Mouse (Mus musculus): ENCODE results near the gene Rd3l. TPM values are rescaled to one million over a fixed set of nuclear protein-coding genes. Genes with fewer than 3 reads are reported as not detected.

Gene Rd3l
- polyA plus RNA-seq, 1 experiment from 2014 or later, result not detected

DNA sequence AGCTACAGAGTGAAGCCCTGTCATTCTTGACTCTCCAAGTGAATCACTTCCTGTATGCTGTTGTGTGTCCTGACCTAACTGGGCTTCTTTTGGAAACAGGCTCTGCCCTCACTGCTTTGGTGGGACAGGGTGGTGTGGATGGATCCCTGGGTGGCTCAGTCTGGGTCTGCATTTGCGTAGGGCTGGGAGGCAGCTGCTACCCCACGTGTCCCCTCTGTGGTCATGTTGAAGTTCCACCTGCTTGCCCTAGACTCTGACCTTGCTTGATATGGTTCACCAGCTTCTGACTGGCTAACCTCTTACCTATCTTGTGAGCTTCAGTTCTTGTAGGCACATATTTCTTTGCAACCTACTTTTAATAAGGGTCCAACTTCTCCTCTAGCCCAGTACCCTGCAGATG, 14.0 kb upstream of the Rd3l start:
- H3K9me3 ChIP-seq, result no peaks in the 10 kb centered on the region
- H3K4me3 ChIP-seq, result no peak overlapping the region
- no peaks in the 10 kb centered on the region for H3K27me3 ChIP-seq
- WGBS, result 90% methylated on average over 2 of the region's 2 CpGs
- no peaks in the 10 kb centered on the region for H3K4me1 ChIP-seq
- no peak overlapping the region for H3K9ac ChIP-seq (replicated peaks)
- no peaks in the 10 kb centered on the region for H3K36me3 ChIP-seq
- no peak for ATAC-seq (ENCODE audit: low FRiP score, low read depth)
- H3K4me2 ChIP-seq (replicated peaks), result no peak overlapping the region
- no peak overlapping the region for H3K27ac ChIP-seq (replicated peaks)

DNA sequence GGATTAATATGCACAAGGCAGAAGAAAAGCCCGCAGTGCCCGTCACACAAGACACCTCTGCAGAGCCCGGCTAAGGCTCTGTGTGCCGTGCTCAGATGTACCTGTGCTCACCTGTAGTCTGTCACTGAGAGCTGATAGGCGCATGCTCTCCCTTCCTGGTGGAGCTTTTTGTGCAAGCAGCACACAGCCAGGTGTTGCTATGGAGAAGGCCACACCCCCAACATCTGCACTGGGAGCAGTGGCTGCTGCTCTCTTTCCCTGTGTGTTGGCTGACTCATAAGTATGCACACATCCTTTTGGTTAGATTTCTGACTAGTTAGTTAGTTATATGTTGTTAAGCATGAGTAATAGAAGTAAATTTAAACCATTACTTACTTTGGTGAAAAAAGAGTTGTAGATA, 11.5 kb upstream of the Rd3l start:
- Histone ChIP-seq H3K27me3 (peaks cover 4% of the 10 kb centered on the region; the same call in 1 of the 2 replicates), H3K4me1 (no peaks in the 10 kb centered on the region)
- WGBS, result 84% methylated on average over 5 of the region's 5 CpGs

DNA sequence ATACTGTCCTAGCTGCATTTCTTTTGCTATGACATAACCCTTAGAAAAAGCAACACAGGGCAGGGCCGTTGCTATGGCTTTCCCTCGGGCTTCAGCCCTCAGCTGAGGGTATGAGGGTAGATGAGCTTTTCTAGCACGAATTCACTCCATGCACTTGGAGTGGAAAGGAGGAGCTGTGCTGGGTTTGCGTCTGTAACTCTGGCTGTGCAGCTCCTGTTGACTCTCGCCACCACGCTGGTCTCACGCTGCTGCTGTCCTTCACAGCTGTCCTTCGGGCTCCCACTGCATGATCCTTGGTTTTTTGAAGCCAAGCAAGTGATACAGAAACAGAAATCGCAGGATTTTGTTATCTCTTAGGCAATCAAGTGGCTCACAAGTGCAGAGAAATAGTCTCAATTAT, 5.6 kb upstream of the Rd3l start:
- WGBS, result 51% methylated on average over 9 of the region's 9 CpGs
- no peak overlapping the region for H3K4me2 ChIP-seq (replicated peaks)
- H3K36me3 ChIP-seq, result no peaks in the 10 kb centered on the region
- H3K9me3 ChIP-seq, result no peaks in the 10 kb centered on the region
- H3K4me3 ChIP-seq, result no peak overlapping the region
- H3K9ac ChIP-seq (replicated peaks), result no peak overlapping the region
- H3K4me1 ChIP-seq, result no peaks in the 10 kb centered on the region
- no peak overlapping the region for H3K27ac ChIP-seq (replicated peaks)
- H3K27me3 ChIP-seq, result peaks cover 4% of the 10 kb centered on the region; the same call in 1 of the 2 replicates
- no peak for ATAC-seq (ENCODE audit: low FRiP score, low read depth)

More for the DNA sequence above, 11.5 kb upstream of the Rd3l start:
- no peaks in the 10 kb centered on the region for H3K36me3 ChIP-seq
- no peak overlapping the region for H3K4me3 ChIP-seq
- H3K27ac ChIP-seq (replicated peaks), result no peak overlapping the region
- ATAC-seq (ENCODE audit: low FRiP score, low read depth), result no peak
- no peak overlapping the region for H3K9ac ChIP-seq (replicated peaks)
- H3K9me3 ChIP-seq, result no peaks in the 10 kb centered on the region
- no peak overlapping the region for H3K4me2 ChIP-seq (replicated peaks)

DNA sequence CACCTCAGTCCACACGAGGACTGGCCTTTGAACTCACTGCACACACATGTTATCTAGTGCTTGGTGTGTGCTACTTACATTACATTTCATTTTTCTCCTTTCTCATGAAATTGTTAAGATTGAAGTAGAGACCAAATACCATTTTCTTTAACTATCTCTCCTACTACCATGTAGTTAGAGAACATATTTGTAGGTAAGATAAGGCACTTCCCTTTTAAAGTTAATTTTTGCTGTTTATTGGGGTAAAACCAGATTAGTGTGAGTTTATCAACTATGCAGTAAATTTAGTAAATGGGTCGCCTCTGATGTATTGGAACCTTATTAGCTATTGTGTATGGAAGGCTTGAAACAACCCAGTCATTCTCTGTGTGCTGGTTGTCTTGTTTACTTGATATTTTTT, 2.0 kb upstream of the Rd3l start:
- no peaks in the 10 kb centered on the region for H3K9me3 ChIP-seq
- no peak overlapping the region for H3K9ac ChIP-seq (replicated peaks)
- no peaks in the 10 kb centered on the region for H3K4me1 ChIP-seq
- H3K4me3 ChIP-seq, result no peak overlapping the region
- peaks cover 6% of the 10 kb centered on the region; the same call in 1 of the 2 replicates for H3K27me3 ChIP-seq
- WGBS, result 79% methylated on average over 2 of the region's 2 CpGs
- H3K36me3 ChIP-seq, result no peaks in the 10 kb centered on the region
- H3K4me2 ChIP-seq (replicated peaks), result no peak overlapping the region
- no peak overlapping the region for H3K27ac ChIP-seq (replicated peaks)
- no peak for ATAC-seq (ENCODE audit: low FRiP score, low read depth)

DNA sequence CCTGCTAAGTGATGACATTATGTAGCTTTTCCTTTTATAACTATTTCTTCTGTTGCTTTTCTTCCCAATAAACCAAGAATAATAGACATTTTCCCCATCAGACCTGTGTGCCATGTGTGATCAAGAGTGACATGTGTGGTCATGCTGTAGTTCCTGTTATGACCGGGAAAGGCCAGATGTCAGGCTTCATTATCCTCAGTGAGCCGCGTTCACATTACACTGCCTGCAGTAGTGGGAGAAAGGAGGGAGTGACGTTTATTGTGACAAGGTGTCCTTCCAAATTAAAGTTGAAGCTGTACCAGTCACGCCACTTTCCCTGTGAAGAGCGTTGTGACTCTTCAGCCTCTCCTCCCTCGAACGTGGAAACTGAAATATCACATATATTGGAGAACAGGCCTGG, 714 bp upstream of the Rd3l start:
- 77% methylated on average over 8 of the region's 8 CpGs for WGBS
- no peaks in the 10 kb centered on the region for H3K36me3 ChIP-seq
- no peak overlapping the region for H3K4me2 ChIP-seq (replicated peaks)
- H3K4me3 ChIP-seq, result no peak overlapping the region
- H3K9me3 ChIP-seq, result no peaks in the 10 kb centered on the region
- 0 out of 2 replicates have a peak, but pooled peaks cover 4% of the 10 kb centered on the region for H3K27me3 ChIP-seq
- H3K4me1 ChIP-seq, result no peaks in the 10 kb centered on the region
- H3K9ac ChIP-seq (replicated peaks), result no peak overlapping the region
- H3K27ac ChIP-seq (replicated peaks), result no peak overlapping the region
- no peak for ATAC-seq (ENCODE audit: low FRiP score, low read depth)

DNA sequence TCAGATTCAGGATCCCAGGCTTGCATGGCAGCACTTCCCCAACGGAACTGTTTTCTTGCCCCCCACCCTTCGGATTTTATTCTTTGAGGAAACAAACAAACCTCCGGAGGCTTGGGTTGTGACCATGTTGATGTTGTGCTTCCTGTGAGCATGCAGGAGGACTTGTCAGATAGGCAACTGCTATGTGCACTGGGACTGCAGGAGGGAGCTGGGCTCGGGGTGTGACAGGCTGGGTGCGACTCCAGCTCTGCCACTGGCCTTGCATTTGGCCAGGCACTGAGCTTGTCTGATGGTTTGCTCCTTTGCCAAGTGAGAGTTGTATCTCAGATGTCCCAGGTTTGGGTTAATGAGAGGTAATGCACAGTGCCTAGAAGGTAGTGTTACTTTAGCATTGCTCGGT, 2.8 kb downstream of the Rd3l start:
- no peak overlapping the region for H3K27ac ChIP-seq (replicated peaks)
- no peak overlapping the region for H3K9ac ChIP-seq (replicated peaks)
- no peaks in the 10 kb centered on the region for H3K4me1 ChIP-seq
- H3K36me3 ChIP-seq, result no peaks in the 10 kb centered on the region
- H3K4me2 ChIP-seq (replicated peaks), result no peak overlapping the region
- 0 out of 2 replicates have a peak, but pooled peaks cover 4% of the 10 kb centered on the region for H3K27me3 ChIP-seq
- H3K4me3 ChIP-seq, result no peak overlapping the region
- H3K9me3 ChIP-seq, result no peaks in the 10 kb centered on the region
- WGBS, result 78% methylated on average over 6 of the region's 6 CpGs
- ATAC-seq (ENCODE audit: low FRiP score, low read depth), result no peak

DNA sequence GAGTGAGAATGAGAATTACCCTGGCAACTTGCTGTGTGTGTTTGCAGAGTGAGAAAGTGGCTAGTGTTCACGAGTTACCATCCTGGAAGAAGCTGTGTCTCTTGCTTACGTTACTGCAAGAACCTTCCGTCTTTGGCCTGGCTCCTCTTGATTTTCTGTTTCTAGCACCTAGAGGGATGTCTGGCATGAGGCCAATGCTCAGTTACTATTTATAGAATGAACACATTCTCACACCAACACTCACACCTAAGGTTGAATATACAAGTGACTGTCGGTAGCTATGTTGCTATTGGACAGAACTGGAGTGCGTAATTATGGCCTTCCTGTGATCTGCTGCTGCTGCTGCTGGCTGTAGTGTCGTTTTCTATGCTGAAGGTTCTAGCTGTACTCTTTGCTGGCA, 4.0 kb downstream of the Rd3l start:
- Histone ChIP-seq H3K36me3 (no peaks in the 10 kb centered on the region), H3K4me3 (no peak overlapping the region), H3K27ac (replicated peaks) (no peak overlapping the region), H3K4me2 (replicated peaks) (no peak overlapping the region), H3K9ac (replicated peaks) (no peak overlapping the region), H3K27me3 (0 out of 2 replicates have a peak, but pooled peaks cover 4% of the 10 kb centered on the region), H3K4me1 (no peaks in the 10 kb centered on the region), H3K9me3 (no peaks in the 10 kb centered on the region)
- WGBS, result 74% methylated on average over 6 of the region's 6 CpGs
- no peak for ATAC-seq (ENCODE audit: low FRiP score, low read depth)

DNA sequence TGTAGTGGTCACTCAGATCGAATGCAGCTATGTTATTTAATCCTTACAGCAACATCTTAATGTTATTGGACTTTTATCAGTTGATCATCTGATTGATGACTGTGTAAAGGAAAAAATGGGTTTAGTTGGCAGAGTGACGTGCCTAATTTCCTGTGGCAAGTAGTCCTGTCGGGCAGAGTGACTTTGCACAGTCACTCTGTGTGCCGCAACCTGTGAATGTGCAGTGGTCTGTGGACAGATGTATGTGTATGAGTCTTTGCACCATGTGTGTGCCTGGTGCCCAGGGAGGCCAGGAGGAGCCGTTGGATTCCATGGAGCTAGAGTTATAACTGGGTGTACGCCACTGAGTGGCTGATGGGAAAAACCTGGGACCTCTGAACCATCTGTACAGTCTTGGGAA, 6.5 kb downstream of the Rd3l start:
- Histone ChIP-seq H3K4me2 (replicated peaks) (no peak overlapping the region), H3K9ac (replicated peaks) (no peak overlapping the region), H3K36me3 (no peaks in the 10 kb centered on the region), H3K4me3 (no peak overlapping the region), H3K27ac (replicated peaks) (no peak overlapping the region), H3K9me3 (no peaks in the 10 kb centered on the region), H3K4me1 (no peaks in the 10 kb centered on the region), H3K27me3 (0 out of 2 replicates have a peak, but pooled peaks cover 4% of the 10 kb centered on the region)
- no peak for ATAC-seq (ENCODE audit: low FRiP score, low read depth)
- 87% methylated on average over 6 of the region's 6 CpGs for WGBS

DNA sequence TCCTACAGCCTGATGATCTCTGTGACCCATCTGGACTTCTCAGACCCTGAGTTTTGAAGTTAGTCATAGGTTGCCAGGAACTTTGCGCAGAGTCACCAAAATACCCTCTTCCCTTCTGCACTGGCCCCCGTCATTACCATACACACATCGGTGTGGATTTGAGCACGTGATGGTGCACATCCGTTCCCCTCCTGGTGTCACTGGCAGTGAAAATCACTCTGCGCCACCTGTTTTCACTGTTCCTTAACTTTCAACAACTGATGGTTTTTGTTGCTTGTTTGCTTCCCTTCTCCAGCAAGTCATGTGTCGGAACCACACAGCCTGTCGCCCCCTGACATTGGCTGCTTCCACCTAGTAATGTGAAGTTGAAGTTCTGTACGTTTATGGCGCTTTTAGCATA, 8.6 kb downstream of the Rd3l start:
- Histone ChIP-seq H3K9ac (replicated peaks) (no peak overlapping the region), H3K4me2 (replicated peaks) (no peak overlapping the region), H3K27me3 (no peaks in the 10 kb centered on the region), H3K4me3 (no peak overlapping the region), H3K9me3 (no peaks in the 10 kb centered on the region), H3K4me1 (no peaks in the 10 kb centered on the region), H3K27ac (replicated peaks) (no peak overlapping the region), H3K36me3 (no peaks in the 10 kb centered on the region)
- no peak for ATAC-seq (ENCODE audit: low FRiP score, low read depth)
- WGBS, result 91% methylated on average over 10 of the region's 10 CpGs

DNA sequence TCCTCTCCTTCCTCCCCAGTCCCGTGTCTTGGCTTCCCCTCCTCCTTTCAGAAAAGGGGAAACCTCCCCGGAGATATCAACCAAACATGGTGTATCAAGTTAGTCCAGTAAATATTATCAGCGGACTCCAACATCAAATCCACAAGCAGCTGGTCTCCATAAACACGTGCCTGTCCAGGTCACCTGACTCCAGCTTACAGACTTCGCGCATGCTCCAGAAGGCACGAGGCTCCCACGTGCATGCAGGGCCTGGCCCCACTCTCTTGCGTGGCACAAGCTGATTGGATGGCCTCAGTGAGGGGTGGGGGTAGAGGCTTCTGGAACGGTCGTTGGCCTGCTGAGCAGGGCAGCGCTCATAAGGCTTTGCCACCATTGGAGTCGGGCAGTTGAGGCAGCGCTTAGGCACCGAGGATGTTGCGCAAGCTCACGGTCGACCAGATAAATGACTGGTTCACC, 9.9 kb downstream of the Rd3l start, which contains the start of gene Tdrd9:
Gene Tdrd9 (plus strand): TSS at position 329 of the 456 bp plus-strand sequence.
- ATAC-seq (ENCODE audit: low FRiP score, low read depth), result no peak
- no peaks in the 10 kb centered on the region for H3K27me3 ChIP-seq
- H3K36me3 ChIP-seq, result no peaks in the 10 kb centered on the region
- 0 out of 2 replicates have a peak within 1 kb of the TSS, but pooled peaks have one; percentile 15 for H3K9ac ChIP-seq (replicated peaks)
- H3K4me2 ChIP-seq (replicated peaks), result no peak within 1 kb of the TSS
- H3K4me3 ChIP-seq, result no peak within 1 kb of the TSS
- H3K9me3 ChIP-seq, result no peaks in the 10 kb centered on the region
- H3K27ac ChIP-seq (replicated peaks), result no peak within 1 kb of the TSS
- H3K4me1 ChIP-seq, result peaks cover under 1% of the 10 kb centered on the region
- 89% methylated on average over 18 of the region's 18 CpGs for WGBS

DNA sequence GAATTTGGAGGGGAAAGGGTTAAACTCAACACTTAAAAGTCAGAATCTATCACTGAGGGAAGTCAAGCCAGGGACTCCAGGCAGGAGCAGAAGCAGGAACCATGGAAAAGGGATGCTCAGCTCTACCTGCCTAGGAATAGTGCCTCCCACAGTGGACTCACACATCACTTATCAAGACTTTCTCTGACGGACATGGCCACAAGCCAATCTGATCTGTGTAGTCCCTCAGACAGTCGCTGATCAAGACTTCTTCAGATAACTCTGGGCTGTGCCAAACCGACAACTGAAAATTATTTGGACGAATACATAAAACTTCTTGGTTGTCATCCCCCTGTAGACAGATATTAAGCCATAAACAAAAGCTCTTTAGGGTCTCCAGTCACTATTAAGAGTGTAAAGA, 11.0 kb downstream of the Rd3l start:
- Histone ChIP-seq H3K36me3 (no peaks in the 10 kb centered on the region), H3K4me2 (replicated peaks) (no peak overlapping the region), H3K27ac (replicated peaks) (no peak overlapping the region), H3K27me3 (no peaks in the 10 kb centered on the region), H3K4me3 (no peak overlapping the region), H3K4me1 (peaks cover 12% of the 10 kb centered on the region), H3K9ac (replicated peaks) (no peak overlapping the region), H3K9me3 (no peaks in the 10 kb centered on the region)
- 82% methylated on average over 4 of the region's 4 CpGs for WGBS
- ATAC-seq (ENCODE audit: low FRiP score, low read depth), result no peak

DNA sequence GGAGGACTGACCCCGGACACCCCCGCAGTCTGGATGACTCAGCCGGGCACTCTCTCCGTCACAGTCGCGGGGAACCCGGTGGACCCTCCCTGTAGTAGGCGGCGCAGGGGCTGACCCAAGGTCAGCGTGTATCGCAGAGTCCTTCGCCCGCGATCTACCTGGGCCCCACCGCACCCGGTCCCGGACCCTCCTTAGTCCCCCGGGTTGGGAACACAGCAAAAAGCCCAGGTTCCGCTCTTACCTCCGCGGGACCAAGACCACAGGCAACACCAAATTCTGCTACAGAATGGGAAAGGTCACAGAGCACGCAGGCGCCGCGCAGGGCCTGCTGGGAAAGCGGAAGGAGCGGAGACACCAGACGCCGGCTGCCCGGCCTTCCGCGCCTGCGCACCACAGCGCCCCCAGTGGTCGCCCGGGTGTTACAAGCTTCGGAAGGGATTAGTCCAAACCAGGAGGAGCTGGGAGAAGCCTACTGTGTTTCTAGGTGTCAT, 14.4 kb downstream of the Rd3l start, which contains the start of gene Atp5mpl:
Gene Atp5mpl (minus strand): TSS at position 295 of the 491 bp plus-strand sequence.
- ATAC-seq (ENCODE audit: low FRiP score, low read depth), result peak; percentile 91
- Histone ChIP-seq H3K27ac (replicated peaks) (peak within 1 kb of the TSS; percentile 54; the same call in 1 of the 2 replicates), H3K27me3 (no peaks in the 10 kb centered on the region), H3K9ac (replicated peaks) (peak within 1 kb of the TSS; percentile 95), H3K4me1 (peaks cover 18% of the 10 kb centered on the region), H3K9me3 (no peaks in the 10 kb centered on the region), H3K4me2 (replicated peaks) (peak within 1 kb of the TSS; percentile 92), H3K4me3 (peak within 1 kb of the TSS; percentile 95), H3K36me3 (peaks cover 14% of the 10 kb centered on the region)
- under 1% methylated on average over 37 of the region's 37 CpGs for WGBS

DNA sequence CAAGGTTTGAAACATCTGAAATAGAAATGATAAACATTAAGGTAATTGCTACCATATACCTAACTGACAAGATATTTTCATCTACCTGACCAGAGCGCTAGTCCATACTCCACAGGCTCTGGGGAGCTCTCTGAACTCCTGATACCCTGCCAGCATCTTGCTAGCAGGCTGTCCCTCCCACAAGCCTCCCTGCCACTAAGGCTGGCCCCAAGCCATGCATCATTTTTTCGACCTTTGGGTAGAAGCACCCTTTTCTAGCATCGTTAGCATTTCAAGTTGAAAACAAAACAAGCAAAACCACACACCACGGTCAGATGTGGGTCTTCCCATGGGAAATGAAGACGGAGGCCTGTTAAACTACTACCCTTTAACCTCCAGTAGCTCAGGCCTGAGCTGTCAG, 17.8 kb downstream of the Rd3l start:
- Histone ChIP-seq H3K9ac (replicated peaks) (no peak overlapping the region), H3K4me2 (replicated peaks) (no peak overlapping the region), H3K9me3 (0 out of 2 replicates have a peak, but pooled peaks cover 3% of the 10 kb centered on the region), H3K4me1 (peaks cover 18% of the 10 kb centered on the region), H3K36me3 (peaks cover 41% of the 10 kb centered on the region), H3K27me3 (no peaks in the 10 kb centered on the region), H3K4me3 (no peak overlapping the region), H3K27ac (replicated peaks) (no peak overlapping the region)
- ATAC-seq (ENCODE audit: low FRiP score, low read depth), result no peak
- 92% methylated on average over 5 of the region's 5 CpGs for WGBS

Measured in midbrain, embryonic 12.5 days (tissue).